Mouse (Mus musculus) embryonic facial prominence, embryonic 14.5 days (tissue): ENCODE results near the gene Acot5. TPM values are rescaled to one million over a fixed set of nuclear protein-coding genes. Genes with fewer than 3 reads are reported as not detected.

Experiments used
- ATAC-seq: fragments of 200-750 bp; cut with Nextera tagmentation; 2 replicates; pipeline ENCODE4 v1.8.0; 2017; ENCODE audit warnings: low read depth, moderate number of reproducible peaks, moderate TSS enrichment
- DNase-seq: peaks from one replicate; pipeline ENCODE4 v3.0.0-alpha.2; 2015; ENCODE audit warnings: low spot score
- H3K27ac ChIP-seq: fragments of 300-500 bp; sonication (generic); replicated peaks from 2 replicates; pipeline ENCODE4 v1.5.1; 2014; ENCODE audit warnings: low read depth, mild to moderate bottlenecking, low read length, moderate library complexity
- H3K27me3 ChIP-seq: fragments of 300-500 bp; sonication (generic); replicated peaks from 2 replicates; pipeline ENCODE4 v1.6.1; 2014; ENCODE audit warnings: low read length; ENCODE audit not compliant: control insufficient read depth, insufficient read depth
- H3K36me3 ChIP-seq: fragments of 300-500 bp; sonication (generic); 2 replicates; pipeline ENCODE4 v1.6.1; 2014; ENCODE audit warnings: low read length, mixed read lengths; ENCODE audit not compliant: control insufficient read depth, insufficient read depth
- H3K4me1 ChIP-seq: fragments of 300-500 bp; sonication (generic); 2 replicates; pipeline ENCODE4 v1.6.1; 2014; ENCODE audit warnings: antibody characterized with exemption, low read length; ENCODE audit not compliant: control insufficient read depth, insufficient read depth
- H3K4me2 ChIP-seq: fragments of 300-500 bp; sonication (generic); 2 replicates; pipeline ENCODE4 v1.6.1; 2014; ENCODE audit warnings: low read depth, mild to moderate bottlenecking, low read length, moderate library complexity, mixed read lengths
- H3K4me3 ChIP-seq: fragments of 300-500 bp; sonication (generic); 2 replicates; pipeline ENCODE4 v1.5.1; 2014; ENCODE audit warnings: low read depth, mild to moderate bottlenecking, low read length
- H3K9ac ChIP-seq: fragments of 300-500 bp; sonication (generic); 2 replicates; pipeline ENCODE4 v1.6.1; 2014; ENCODE audit warnings: low read depth, mild to moderate bottlenecking, low read length, moderate library complexity, mixed read lengths
- H3K9me3 ChIP-seq: fragments of 300-500 bp; sonication (generic); 2 replicates; pipeline ENCODE4 v1.6.1; 2016; ENCODE audit warnings: low read length; ENCODE audit not compliant: control insufficient read depth
- WGBS: fragments of 180-500 bp; shearing (Covaris S2); extraction: QIAGEN DNeasy Blood & Tissue Kit; methylation state at CpG from one replicate; pipeline ENCODE4 v1.1.7; 2014; 5-methylcytosine and 5-hydroxymethylcytosine counted together
- polyA plus RNA-seq: library from polyadenylated mRNA; unstranded; fragments of >200 nt; fragmentation: Nextera tagmentation; extraction: Ambion mirVana; gene quantifications from 2 replicates; pipeline ENCODE4 v1.2.1, GENCODE M21; 2014

Gene Acot5
- polyA plus RNA-seq, 1 experiment from 2014 or later, result not detected

DNA sequence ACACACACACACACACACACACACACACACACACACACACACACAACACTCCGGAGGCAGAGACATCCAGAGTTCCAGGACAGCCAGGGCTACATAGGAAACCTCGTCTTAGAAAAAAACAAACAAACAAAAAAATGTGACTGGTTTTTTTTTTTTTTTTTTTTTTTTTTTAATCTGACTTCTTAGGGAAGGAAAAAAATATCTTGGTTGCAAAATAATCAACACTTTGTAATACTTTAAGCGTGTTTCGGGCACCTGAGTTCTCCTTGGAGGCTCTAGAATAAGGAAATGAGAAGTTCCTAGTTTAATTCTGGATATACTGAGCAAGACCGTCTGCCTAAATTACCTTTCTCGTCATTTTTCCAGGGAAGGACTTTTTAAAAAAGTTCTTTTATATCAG lies 44.6 kb downstream of the Acot5 start:
- no peak for ATAC-seq
- Histone ChIP-seq H3K4me1 (peaks cover 7% of the 10 kb centered on the region; the same call in 1 of the 2 replicates), H3K4me3 (peak overlapping the region; percentile 71), H3K27ac (no peak overlapping the region), H3K9ac (peak overlapping the region; percentile 14; the same call in 1 of the 2 replicates), H3K27me3 (no peaks in the 10 kb centered on the region), H3K4me2 (peak overlapping the region; percentile 75), H3K36me3 (no peaks in the 10 kb centered on the region), H3K9me3 (no peaks in the 10 kb centered on the region)
- DNase-seq, result no peak
- WGBS, result 40% methylated on average over 6 of the region's 6 CpGs

DNA sequence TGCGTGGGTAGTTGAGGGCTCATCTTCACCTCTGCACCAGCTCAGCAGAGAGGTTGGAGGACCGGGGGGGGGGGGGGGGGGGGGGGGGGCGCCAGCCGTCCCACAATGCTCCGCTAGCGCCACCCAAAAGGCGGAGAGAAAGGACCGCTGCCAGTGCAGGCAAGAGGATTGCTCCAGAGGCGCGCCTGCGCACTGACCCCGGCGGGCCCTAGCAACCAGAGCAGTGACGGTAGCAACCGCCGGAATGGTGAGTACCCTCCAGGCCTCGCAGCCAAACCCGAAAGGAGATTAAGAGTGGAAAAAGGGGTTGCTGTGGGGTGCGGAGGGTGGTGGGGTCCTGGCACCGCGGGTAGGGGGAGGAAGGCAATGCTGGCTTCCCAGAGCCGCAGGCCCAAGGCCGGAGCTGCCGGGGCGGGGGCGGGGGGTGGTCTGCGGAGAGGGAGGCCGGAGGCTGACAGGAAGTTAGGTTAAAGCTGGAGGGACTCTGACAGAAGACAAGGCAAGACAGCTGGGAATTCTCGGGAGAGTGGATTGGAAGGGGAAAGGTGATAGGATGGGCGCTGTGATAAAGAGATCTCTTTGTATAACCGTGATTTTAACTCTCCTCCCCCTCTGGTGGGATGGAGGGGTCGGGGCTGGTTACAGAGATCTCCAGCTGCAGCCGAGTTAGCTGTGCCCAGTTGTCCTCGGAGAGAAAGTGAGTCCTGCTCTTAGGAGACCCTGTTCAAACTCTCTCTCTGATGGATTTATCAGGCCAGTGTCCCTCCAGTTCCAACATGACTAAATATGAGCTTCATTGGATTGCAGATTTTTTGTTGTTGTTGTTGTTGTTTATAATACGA lies 45.2 kb downstream of the Acot5 start, which contains the start of gene Dnal1:
Dnal1 (plus strand) TSS at position 214 of the 842 bp plus-strand sequence.
- peaks cover 7% of the 10 kb centered on the region; the same call in 1 of the 2 replicates for H3K4me1 ChIP-seq
- DNase-seq (peak; percentile 97), ATAC-seq (peak; percentile 99)
- H3K9me3 ChIP-seq, result no peaks in the 10 kb centered on the region
- H3K4me3 ChIP-seq, result peak within 1 kb of the TSS; percentile 71
- peak within 1 kb of the TSS; percentile 75 for H3K4me2 ChIP-seq
- 0 out of 2 replicates have a peak within 1 kb of the TSS, but pooled peaks have one; percentile 39 for H3K27ac ChIP-seq
- no peaks in the 10 kb centered on the region for H3K36me3 ChIP-seq
- WGBS, result 2% methylated on average over 27 of the region's 35 CpGs
- peak within 1 kb of the TSS; percentile 76 for H3K9ac ChIP-seq
- no peaks in the 10 kb centered on the region for H3K27me3 ChIP-seq

DNA sequence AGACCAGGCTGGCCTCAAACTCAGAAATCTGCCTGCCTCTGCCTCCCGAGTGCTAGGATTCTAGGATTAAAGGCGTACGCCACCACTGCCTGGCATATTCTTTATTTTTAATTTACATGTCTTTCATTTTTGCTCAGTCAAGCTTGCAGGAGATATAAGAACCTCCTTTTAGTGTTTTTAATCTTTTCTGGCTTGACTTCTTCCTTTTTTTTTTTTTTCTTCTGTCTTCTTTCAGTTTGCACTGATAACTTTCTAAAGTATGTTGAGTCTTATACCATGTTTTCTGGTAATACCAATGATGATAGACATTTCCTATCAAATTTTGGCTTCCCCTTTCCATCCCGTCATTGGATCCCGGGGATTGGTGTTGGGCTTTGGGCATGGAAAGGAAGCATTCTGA lies 50.5 kb downstream of the Acot5 start:
- H3K27ac ChIP-seq, result no peak overlapping the region
- H3K9ac ChIP-seq, result no peak overlapping the region
- H3K27me3 ChIP-seq, result no peaks in the 10 kb centered on the region
- H3K36me3 ChIP-seq, result no peaks in the 10 kb centered on the region
- no peak for ATAC-seq
- H3K4me2 ChIP-seq, result no peak overlapping the region
- H3K9me3 ChIP-seq, result no peaks in the 10 kb centered on the region
- H3K4me1 ChIP-seq, result peaks cover 7% of the 10 kb centered on the region; the same call in 1 of the 2 replicates
- no peak overlapping the region for H3K4me3 ChIP-seq
- no peak for DNase-seq
- WGBS, result 93% methylated on average over 5 of the region's 5 CpGs

Other genes starting within 250 kb of the Acot5 start
- gene Numb, start 147.4 kb upstream of the Acot5 start, polyA plus RNA-seq, result 29.9 and 33.1 TPM in 2 replicates
- 11.8 and 13.0 TPM in 2 replicates for gene Riox1, start 118.7 kb upstream of the Acot5 start, polyA plus RNA-seq
- not detected in 2 replicates for gene Heatr4, start 84.5 kb upstream of the Acot5 start, polyA plus RNA-seq
- 9.8 and 14.5 TPM in 2 replicates for gene Acot2, start 81.5 kb upstream of the Acot5 start, polyA plus RNA-seq
- 40.2 and 41.4 TPM in 2 replicates for gene Acot1, start 59.8 kb upstream of the Acot5 start, polyA plus RNA-seq
- gene Acot4, start 30.9 kb upstream of the Acot5 start, polyA plus RNA-seq, result 0.13 and 0.38 TPM in 2 replicates
- gene Gm49366, start 30.4 kb upstream of the Acot5 start, polyA plus RNA-seq, result not detected in 2 replicates
- gene Acot3, start 17.2 kb upstream of the Acot5 start, polyA plus RNA-seq, result 0.13 TPM in 1 of 2 replicates, not detected in the other
- 2.3 and 2.6 TPM in 2 replicates for gene Acot6, start 31.3 kb downstream of the Acot5 start, polyA plus RNA-seq
- 5.9 and 7.1 TPM in 2 replicates for gene Dnal1, start 45.0 kb downstream of the Acot5 start, polyA plus RNA-seq
- gene Pnma1, start 79.2 kb downstream of the Acot5 start, polyA plus RNA-seq, result 1.4 TPM in 2 replicates
- gene Elmsan1, start 149.6 kb downstream of the Acot5 start, polyA plus RNA-seq, result 9.4 and 9.8 TPM in 2 replicates
- gene Ptgr2, start 215.9 kb downstream of the Acot5 start, polyA plus RNA-seq, result 18.8 and 22.5 TPM in 2 replicates
- gene Zfp410, start 247.5 kb downstream of the Acot5 start, polyA plus RNA-seq, result 64.7 and 69.9 TPM in 2 replicates